Mouse (Mus musculus) stomach, embryonic 15.5 days (tissue): ENCODE measurements around the gene Olfr1484. TPM values are rescaled to one million over a fixed set of nuclear protein-coding genes. Genes with fewer than 3 reads are reported as not detected.
"Not testable (repeated sequence)": the region's sequence is repeated elsewhere in the genome, so short reads cannot be mapped to it uniquely, and the experiment has no call there.

Experiments
- ATAC-seq: fragments of 200-750 bp; cut with Nextera tagmentation; 2 replicates; pipeline ENCODE4 v1.8.0; 2017; ENCODE audit warnings: low read depth, moderate number of reproducible peaks, moderate TSS enrichment; ENCODE audit not compliant: insufficient read depth, low FRiP score
- H3K27ac ChIP-seq: fragments of 300-500 bp; sonication (generic); 2 replicates; pipeline ENCODE4 v1.5.1; 2015; ENCODE audit warnings: mild to moderate bottlenecking, inconsistent platforms
- H3K27me3 ChIP-seq: fragments of 300-500 bp; sonication (generic); replicated peaks from 2 replicates; pipeline ENCODE4 v1.6.1; 2015; ENCODE audit warnings: inconsistent platforms
- H3K36me3 ChIP-seq: fragments of 300-500 bp; sonication (generic); 2 replicates; pipeline ENCODE4 v1.6.1; 2015; ENCODE audit warnings: inconsistent platforms
- H3K4me1 ChIP-seq: fragments of 300-500 bp; sonication (generic); 2 replicates; pipeline ENCODE4 v1.6.1; 2015; ENCODE audit warnings: inconsistent platforms
- H3K4me2 ChIP-seq: fragments of 300-500 bp; sonication (generic); 2 replicates; pipeline ENCODE4 v1.6.1; 2015; ENCODE audit warnings: mild to moderate bottlenecking, inconsistent platforms
- H3K4me3 ChIP-seq: fragments of 300-500 bp; sonication (generic); replicated peaks from 2 replicates; pipeline ENCODE4 v1.5.1; 2015; ENCODE audit warnings: inconsistent platforms
- H3K9ac ChIP-seq: fragments of 300-500 bp; sonication (generic); 2 replicates; pipeline ENCODE4 v1.6.1; 2015; ENCODE audit warnings: inconsistent platforms
- H3K9me3 ChIP-seq: fragments of 300-500 bp; sonication (generic); 2 replicates; pipeline ENCODE4 v1.6.1; 2016; ENCODE audit warnings: inconsistent platforms
- WGBS: fragments of 180-500 bp; shearing (Covaris S2); methylation state at CpG from one replicate; pipeline ENCODE4 v1.1.7; 2015; 5-methylcytosine and 5-hydroxymethylcytosine counted together
- microRNA-seq: library from miRNA; unstranded; fragments of <30 nt; microRNA quantifications from one replicate; pipeline ENCODE4, GENCODE M21; 2016
- polyA plus RNA-seq: library from polyadenylated mRNA; unstranded; fragments of >200 nt; fragmentation: Nextera tagmentation; extraction: Ambion mirVana; gene quantifications from 2 replicates; pipeline ENCODE4 v1.2.1, GENCODE M21; 2015

Olfr1484 gene
- polyA plus RNA-seq, result not detected in 2 replicates

- no peaks in the 10 kb centered on the region for H3K27me3 ChIP-seq
- no peaks in the 10 kb centered on the region for H3K9me3 ChIP-seq
- 92% methylated on average over 1 of the region's 1 CpGs for WGBS
- H3K27ac ChIP-seq, result no peak within 1 kb of the TSS
- H3K36me3 ChIP-seq, result no peaks in the 10 kb centered on the region
- H3K4me1 ChIP-seq, result no peaks in the 10 kb centered on the region
- no peak for ATAC-seq
- H3K4me3 ChIP-seq, result no peak within 1 kb of the TSS
- no peak within 1 kb of the TSS for H3K9ac ChIP-seq
- no peak within 1 kb of the TSS for H3K4me2 ChIP-seq
Observed at GRCm38 (mm10) chr19:13583211-13583610, at the start of gene Olfr1484. Gene Olfr1484, plus strand, starts transcription at chr19:13583511.

- H3K4me3 ChIP-seq, H3K4me1 ChIP-seq, H3K9me3 ChIP-seq, H3K4me2 ChIP-seq, H3K27ac ChIP-seq, H3K9ac ChIP-seq, ATAC-seq, H3K36me3 ChIP-seq, H3K27me3 ChIP-seq: not testable (repeated sequence)
- 77% methylated on average over 2 of the region's 2 CpGs for WGBS
Observed at GRCm38 (mm10) chr19:13617075-13617474, 33.8 kb downstream of the Olfr1484 start, which contains the start of gene Olfr1487. Gene Olfr1487, plus strand, starts transcription at chr19:13617375.

GRCm38 (mm10) chr19:13631321-13631720 is 48.0 kb downstream of the Olfr1484 start, which contains the start of gene Olfr1489:
Gene Olfr1489, plus strand, starts transcription at chr19:13631621.
- H3K4me3 ChIP-seq, result no peak within 1 kb of the TSS
- WGBS, result 80% methylated on average over 1 of the region's 1 CpGs
- no peaks in the 10 kb centered on the region for H3K9me3 ChIP-seq
- H3K27ac ChIP-seq, result no peak within 1 kb of the TSS
- H3K4me2 ChIP-seq, result no peak within 1 kb of the TSS
- no peaks in the 10 kb centered on the region for H3K4me1 ChIP-seq
- ATAC-seq, result no peak
- H3K9ac ChIP-seq, result no peak within 1 kb of the TSS
- H3K36me3 ChIP-seq, result no peaks in the 10 kb centered on the region
- H3K27me3 ChIP-seq, result no peaks in the 10 kb centered on the region

Small RNA genes lying within 50 kb of the gene (microRNA-seq; reads per million reads assigned to microRNA genes)
- gene Gm22323 (not detected), gene Gm23931 (not detected)

Other genes starting within 250 kb of the Olfr1484 start
- not detected in 2 replicates for gene Olfr1466, start 244.6 kb upstream of the Olfr1484 start, polyA plus RNA-seq
- gene Olfr1467, start 221.3 kb upstream of the Olfr1484 start, polyA plus RNA-seq, result not detected in 2 replicates
- gene Olfr1469, start 175.7 kb upstream of the Olfr1484 start, polyA plus RNA-seq, result not detected in 2 replicates
- gene Olfr1471, start 140.1 kb upstream of the Olfr1484 start, polyA plus RNA-seq, result not detected in 2 replicates
- gene Olfr1472, start 127.4 kb upstream of the Olfr1484 start, polyA plus RNA-seq, result not detected in 2 replicates
- gene Olfr1474, start 113.9 kb upstream of the Olfr1484 start, polyA plus RNA-seq, result not detected in 2 replicates
- not detected in 2 replicates for gene Olfr1475, start 103.3 kb upstream of the Olfr1484 start, polyA plus RNA-seq
- not detected in 2 replicates for gene Olfr1477, start 83.0 kb upstream of the Olfr1484 start, polyA plus RNA-seq
- not detected in 2 replicates for gene Olfr1480, start 55.6 kb upstream of the Olfr1484 start, polyA plus RNA-seq
- not detected in 2 replicates for gene Olfr1487, start 33.9 kb downstream of the Olfr1484 start, polyA plus RNA-seq
- gene Olfr1489, start 48.1 kb downstream of the Olfr1484 start, polyA plus RNA-seq, result not detected in 2 replicates
- not detected in 2 replicates for gene Olfr1490, start 67.6 kb downstream of the Olfr1484 start, polyA plus RNA-seq
- gene Olfr1491, start 113.8 kb downstream of the Olfr1484 start, polyA plus RNA-seq, result not detected in 2 replicates
- gene Olfr1493-ps1, start 139.8 kb downstream of the Olfr1484 start, polyA plus RNA-seq, result not detected in 2 replicates
- not detected in 2 replicates for gene Olfr1494, start 156.2 kb downstream of the Olfr1484 start, polyA plus RNA-seq
- not detected in 2 replicates for gene Olfr1495, start 181.1 kb downstream of the Olfr1484 start, polyA plus RNA-seq
- not detected in 2 replicates for gene Olfr1496, start 194.4 kb downstream of the Olfr1484 start, polyA plus RNA-seq
- gene Olfr1497, start 214.7 kb downstream of the Olfr1484 start, polyA plus RNA-seq, result not detected in 2 replicates
- not detected in 2 replicates for gene Olfr1499, start 235.9 kb downstream of the Olfr1484 start, polyA plus RNA-seq
- not detected in 2 replicates for gene Olfr1500, start 247.0 kb downstream of the Olfr1484 start, polyA plus RNA-seq